Mouse (Mus musculus) embryonic facial prominence, embryonic 14.5 days (tissue): ENCODE data around the gene Rrp12. TPM values are rescaled to one million over a fixed set of nuclear protein-coding genes. Genes with fewer than 3 reads are reported as not detected.

Experiments
- ATAC-seq: fragments of 200-750 bp; cut with Nextera tagmentation; 2 replicates; pipeline ENCODE4 v1.8.0; 2017; ENCODE audit warnings: low read depth, moderate number of reproducible peaks, moderate TSS enrichment
- DNase-seq: peaks from one replicate; pipeline ENCODE4 v3.0.0-alpha.2; 2015; ENCODE audit warnings: low spot score
- H3K27ac ChIP-seq: fragments of 300-500 bp; sonication (generic); replicated peaks from 2 replicates; pipeline ENCODE4 v1.5.1; 2014; ENCODE audit warnings: low read depth, mild to moderate bottlenecking, low read length, moderate library complexity
- H3K27me3 ChIP-seq: fragments of 300-500 bp; sonication (generic); replicated peaks from 2 replicates; pipeline ENCODE4 v1.6.1; 2014; ENCODE audit warnings: low read length; ENCODE audit not compliant: control insufficient read depth, insufficient read depth
- H3K36me3 ChIP-seq: fragments of 300-500 bp; sonication (generic); 2 replicates; pipeline ENCODE4 v1.6.1; 2014; ENCODE audit warnings: low read length, mixed read lengths; ENCODE audit not compliant: control insufficient read depth, insufficient read depth
- H3K4me1 ChIP-seq: fragments of 300-500 bp; sonication (generic); 2 replicates; pipeline ENCODE4 v1.6.1; 2014; ENCODE audit warnings: antibody characterized with exemption, low read length; ENCODE audit not compliant: control insufficient read depth, insufficient read depth
- H3K4me2 ChIP-seq: fragments of 300-500 bp; sonication (generic); 2 replicates; pipeline ENCODE4 v1.6.1; 2014; ENCODE audit warnings: low read depth, mild to moderate bottlenecking, low read length, moderate library complexity, mixed read lengths
- H3K4me3 ChIP-seq: fragments of 300-500 bp; sonication (generic); 2 replicates; pipeline ENCODE4 v1.5.1; 2014; ENCODE audit warnings: low read depth, mild to moderate bottlenecking, low read length
- H3K9ac ChIP-seq: fragments of 300-500 bp; sonication (generic); 2 replicates; pipeline ENCODE4 v1.6.1; 2014; ENCODE audit warnings: low read depth, mild to moderate bottlenecking, low read length, moderate library complexity, mixed read lengths
- H3K9me3 ChIP-seq: fragments of 300-500 bp; sonication (generic); 2 replicates; pipeline ENCODE4 v1.6.1; 2016; ENCODE audit warnings: low read length; ENCODE audit not compliant: control insufficient read depth
- WGBS: fragments of 180-500 bp; shearing (Covaris S2); extraction: QIAGEN DNeasy Blood & Tissue Kit; methylation state at CpG from one replicate; pipeline ENCODE4 v1.1.7; 2014; 5-methylcytosine and 5-hydroxymethylcytosine counted together
- polyA plus RNA-seq: library from polyadenylated mRNA; unstranded; fragments of >200 nt; fragmentation: Nextera tagmentation; extraction: Ambion mirVana; gene quantifications from 2 replicates; pipeline ENCODE4 v1.2.1, GENCODE M21; 2014

The Rrp12 gene
- polyA plus RNA-seq, 1 experiment from 2014 or later = 13.8 TPM

- no peaks in the 10 kb centered on the region for H3K36me3 ChIP-seq
- peak overlapping the region; percentile 68 for H3K4me3 ChIP-seq
- H3K9me3 ChIP-seq = no peaks in the 10 kb centered on the region
- H3K27me3 ChIP-seq = peaks cover 24% of the 10 kb centered on the region
- peaks cover 9% of the 10 kb centered on the region; the same call in 1 of the 2 replicates for H3K4me1 ChIP-seq
- peak overlapping the region; percentile 77; the same call in 1 of the 2 replicates for H3K27ac ChIP-seq
- peak; percentile 36 for DNase-seq
- 2% methylated on average over 19 of the region's 19 CpGs for WGBS
- H3K9ac ChIP-seq = peak overlapping the region; percentile 74
- H3K4me2 ChIP-seq = peak overlapping the region; percentile 99
- ATAC-seq = no peak
Observed at GRCm38 (mm10) chr19:41831101-41831570, 64.8 kb downstream of the Rrp12 start.

DNA sequence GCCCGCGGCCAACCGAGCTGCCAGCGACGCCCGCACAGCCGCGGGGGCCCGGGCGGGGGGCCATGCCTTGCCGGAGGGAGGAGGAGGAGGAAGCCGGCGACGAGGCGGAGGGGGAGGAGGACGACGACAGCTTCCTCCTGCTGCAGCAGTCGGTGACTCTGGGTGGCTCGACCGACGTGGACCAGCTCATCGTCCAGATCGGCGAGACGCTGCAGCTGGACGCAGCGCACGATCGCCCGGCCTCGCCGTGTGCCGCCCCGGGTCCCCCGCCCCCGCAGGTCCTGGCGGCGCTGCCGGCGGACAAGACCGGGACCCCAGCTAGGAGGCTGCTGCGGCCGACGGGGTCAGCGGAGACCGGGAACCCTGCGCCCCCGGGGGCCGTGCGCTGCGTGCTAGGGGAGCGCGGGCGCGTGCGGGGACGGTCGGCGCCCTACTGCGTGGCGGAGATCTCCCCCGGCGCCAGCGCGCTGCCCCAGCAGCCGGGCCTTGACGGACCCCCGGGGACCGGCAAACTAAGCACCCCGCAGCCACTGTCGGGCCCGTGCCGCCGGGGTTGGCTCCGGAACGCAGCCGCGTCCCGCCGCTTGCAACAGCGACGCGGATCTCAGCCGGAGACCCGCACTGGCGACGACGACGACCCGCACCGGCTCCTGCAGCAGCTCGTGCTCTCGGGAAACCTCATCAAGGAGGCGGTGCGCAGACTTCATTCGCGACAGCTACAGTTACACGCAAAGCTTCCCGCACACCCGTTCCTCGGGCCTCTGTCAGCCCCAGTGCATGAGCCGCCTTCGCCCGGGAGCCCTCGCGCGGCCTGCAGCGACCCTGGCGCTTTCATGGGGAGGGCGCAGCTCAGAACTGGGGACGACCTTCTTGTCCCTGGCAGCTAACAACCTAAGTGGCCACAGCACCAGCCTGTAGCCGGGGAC, 65.6 kb downstream of the Rrp12 start:
- H3K36me3 ChIP-seq = no peaks in the 10 kb centered on the region
- H3K9ac ChIP-seq = peak overlapping the region; percentile 74
- H3K4me1 ChIP-seq = peaks cover 9% of the 10 kb centered on the region; the same call in 1 of the 2 replicates
- H3K4me2 ChIP-seq = peak overlapping the region; percentile 99
- H3K9me3 ChIP-seq = no peaks in the 10 kb centered on the region
- H3K27me3 ChIP-seq = peaks cover 24% of the 10 kb centered on the region
- peak; percentile 43 for DNase-seq
- whole genome bisulfite sequencing = 0% methylated on average over 39 of the region's 112 CpGs
- peak overlapping the region; percentile 68 for H3K4me3 ChIP-seq
- peak; percentile 51 for ATAC-seq
- H3K27ac ChIP-seq = peak overlapping the region; percentile 77; the same call in 1 of the 2 replicates

DNA sequence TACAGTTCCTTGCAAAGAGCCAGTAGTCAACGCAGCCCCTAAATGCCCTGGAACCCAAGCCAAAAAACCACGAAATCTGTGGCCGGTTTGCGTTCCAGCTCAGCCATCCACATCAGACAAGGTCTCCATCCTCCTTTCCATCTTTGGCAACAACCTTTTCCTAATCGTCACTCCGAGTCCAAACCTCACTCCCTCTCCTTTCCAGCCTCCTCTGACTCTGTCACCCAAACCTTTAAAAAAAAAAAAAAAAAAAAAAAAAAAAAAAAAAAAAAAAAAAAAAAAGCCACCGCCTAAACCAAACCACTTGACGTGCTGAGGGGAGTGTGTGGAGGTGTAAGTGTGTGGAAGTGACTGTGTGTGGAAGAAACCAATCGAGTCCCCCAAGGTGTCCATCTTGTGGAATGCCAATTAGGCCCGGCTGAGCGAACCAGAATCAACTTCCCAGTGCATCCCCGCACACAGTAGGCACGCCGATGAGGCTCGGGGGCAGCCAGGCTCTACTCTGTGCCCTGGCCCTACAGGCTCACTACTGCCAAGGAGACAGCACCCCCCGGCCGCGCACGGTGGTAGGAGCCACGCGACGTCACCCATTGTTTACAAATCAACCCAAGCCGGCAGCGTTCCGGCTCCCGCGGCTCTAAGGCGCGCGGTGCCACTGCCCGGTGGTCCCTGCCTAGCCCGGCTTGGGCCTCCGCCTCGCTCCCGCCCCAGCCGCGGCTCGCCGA, 66.4 kb downstream of the Rrp12 start, which contains the start of gene Frat1:
Gene Frat1 (plus strand): TSS at position 590 of the 725 bp plus-strand sequence.
- peak within 1 kb of the TSS; percentile 68 for H3K4me3 ChIP-seq
- no peaks in the 10 kb centered on the region for H3K9me3 ChIP-seq
- H3K36me3 ChIP-seq = no peaks in the 10 kb centered on the region
- peaks cover 24% of the 10 kb centered on the region for H3K27me3 ChIP-seq
- DNase-seq (peak; percentile 94), ATAC-seq (peak; percentile 95)
- peak within 1 kb of the TSS; percentile 74 for H3K9ac ChIP-seq
- 1% methylated on average over 30 of the region's 39 CpGs for WGBS
- peak within 1 kb of the TSS; percentile 77 for H3K27ac ChIP-seq
- H3K4me2 ChIP-seq = peak within 1 kb of the TSS; percentile 99
- peaks cover 9% of the 10 kb centered on the region; the same call in 1 of the 2 replicates for H3K4me1 ChIP-seq

GRCm38 (mm10) chr19:41828941-41829340, 67.0 kb downstream of the Rrp12 start:
- H3K4me1 ChIP-seq = peaks cover 9% of the 10 kb centered on the region; the same call in 1 of the 2 replicates
- WGBS = 74% methylated on average over 3 of the region's 3 CpGs
- H3K9ac ChIP-seq = 0 out of 2 replicates have a peak overlapping the region, but pooled peaks have one; percentile 34
- no peaks in the 10 kb centered on the region for H3K36me3 ChIP-seq
- ATAC-seq = no peak
- H3K27ac ChIP-seq = peak overlapping the region; percentile 61; the same call in 1 of the 2 replicates
- no peaks in the 10 kb centered on the region for H3K9me3 ChIP-seq
- DNase-seq = no peak
- H3K27me3 ChIP-seq = peaks cover 24% of the 10 kb centered on the region
- H3K4me3 ChIP-seq = peak overlapping the region; percentile 68; the same call in 1 of the 2 replicates
- H3K4me2 ChIP-seq = peak overlapping the region; percentile 99

GRCm38 (mm10) chr19:41826529-41826928, 69.4 kb downstream of the Rrp12 start:
- Histone ChIP-seq H3K27me3 (peaks cover 9% of the 10 kb centered on the region), H3K9me3 (no peaks in the 10 kb centered on the region), H3K36me3 (no peaks in the 10 kb centered on the region), H3K9ac (no peak overlapping the region), H3K4me1 (peaks cover 4% of the 10 kb centered on the region; the same call in 1 of the 2 replicates), H3K27ac (no peak overlapping the region), H3K4me3 (no peak overlapping the region), H3K4me2 (no peak overlapping the region)
- DNase-seq (no peak), ATAC-seq (no peak)
- WGBS = 78% methylated on average over 3 of the region's 3 CpGs

- H3K9ac ChIP-seq = no peak overlapping the region
- no peak overlapping the region for H3K27ac ChIP-seq
- ATAC-seq = no peak
- 86% methylated on average over 5 of the region's 5 CpGs for WGBS
- no peak overlapping the region for H3K4me3 ChIP-seq
- no peak overlapping the region for H3K4me2 ChIP-seq
- H3K27me3 ChIP-seq = no peaks in the 10 kb centered on the region
- DNase-seq = no peak
- no peaks in the 10 kb centered on the region for H3K4me1 ChIP-seq
- no peaks in the 10 kb centered on the region for H3K9me3 ChIP-seq
- no peaks in the 10 kb centered on the region for H3K36me3 ChIP-seq
Observed at GRCm38 (mm10) chr19:41824950-41825349, 71.0 kb downstream of the Rrp12 start.

GRCm38 (mm10) chr19:41822589-41822988, 73.4 kb downstream of the Rrp12 start:
- H3K27me3 ChIP-seq = no peaks in the 10 kb centered on the region
- no peak overlapping the region for H3K9ac ChIP-seq
- H3K36me3 ChIP-seq = no peaks in the 10 kb centered on the region
- no peak overlapping the region for H3K4me2 ChIP-seq
- no peak for ATAC-seq
- WGBS = 81% methylated on average over 1 of the region's 1 CpGs
- no peaks in the 10 kb centered on the region for H3K4me1 ChIP-seq
- no peak for DNase-seq
- H3K9me3 ChIP-seq = no peaks in the 10 kb centered on the region
- H3K4me3 ChIP-seq = no peak overlapping the region
- H3K27ac ChIP-seq = no peak overlapping the region

GRCm38 (mm10) chr19:41821436-41821835, 74.5 kb downstream of the Rrp12 start:
- H3K4me1 ChIP-seq = 0 out of 2 replicates have a peak, but pooled peaks cover 4% of the 10 kb centered on the region
- H3K9me3 ChIP-seq = no peaks in the 10 kb centered on the region
- 7% methylated on average over 5 of the region's 5 CpGs for WGBS
- no peak overlapping the region for H3K4me3 ChIP-seq
- no peak overlapping the region for H3K9ac ChIP-seq
- H3K27ac ChIP-seq = no peak overlapping the region
- H3K27me3 ChIP-seq = no peaks in the 10 kb centered on the region
- DNase-seq (no peak), ATAC-seq (no peak)
- no peak overlapping the region for H3K4me2 ChIP-seq
- H3K36me3 ChIP-seq = no peaks in the 10 kb centered on the region
